Mouse (Mus musculus): Measurements from ENCODE around the gene Srpx. TPM values are rescaled to one million over a fixed set of nuclear protein-coding genes. Genes with fewer than 3 reads are reported as not detected.

Srpx gene
- polyA plus RNA-seq (2012; rRNA removed; ENCODE audit: low replicate concordance): 18.4 and 37.3 TPM in 2 replicates

DNA sequence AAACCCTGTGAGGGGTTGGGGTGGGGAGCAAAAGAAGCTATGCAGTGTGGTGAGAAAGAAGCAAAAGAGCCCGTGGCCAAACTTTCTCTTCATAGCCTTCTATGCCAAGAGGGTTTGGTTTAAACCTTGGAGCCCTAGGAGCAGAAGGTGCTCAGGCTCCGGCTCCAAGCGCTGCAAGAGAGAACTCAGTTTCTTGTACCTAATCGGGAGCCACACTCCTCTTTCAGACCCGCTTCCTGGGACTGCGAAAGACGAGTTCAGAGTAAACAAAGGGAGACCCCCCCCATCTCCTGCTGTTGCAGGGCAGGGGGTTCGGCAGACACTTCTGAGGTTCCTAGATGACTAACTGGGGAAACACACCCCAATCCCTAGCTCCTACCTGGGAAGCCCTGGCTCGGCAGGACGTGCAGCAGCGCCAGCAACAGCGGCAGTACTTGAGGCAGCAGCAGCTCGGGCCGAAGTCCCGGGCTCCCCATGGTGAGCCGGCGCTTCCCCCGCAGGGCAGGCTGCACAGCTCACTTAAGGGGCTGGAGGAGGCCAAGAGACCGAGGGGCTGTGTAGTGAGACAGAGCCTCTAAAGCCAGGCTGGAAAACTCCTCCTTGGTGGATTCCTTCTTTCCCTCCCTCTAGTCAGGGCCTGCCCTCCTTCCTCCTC, at the start of gene Srpx:
Gene Srpx, minus strand, starts transcription at position 645 of the 655 bp plus-strand sequence.

Other genes starting within 250 kb of the Srpx start
- 1.7 TPM in 1 of 2 replicates, not detected in the other for gene Sytl5, start 232.1 kb downstream of the Srpx start, polyA plus RNA-seq (2012; rRNA removed; ENCODE audit: low replicate concordance)
- gene Rpgr, start 99.2 kb upstream of the Srpx start, polyA plus RNA-seq (2012; rRNA removed; ENCODE audit: low replicate concordance): 1.7 and 2.9 TPM in 2 replicates
- not detected in 2 replicates for gene Otc, start 134.6 kb upstream of the Srpx start, polyA plus RNA-seq (2012; rRNA removed; ENCODE audit: low replicate concordance)

Data from subcutaneous adipose tissue, adult 2 months (tissue).